Mouse (Mus musculus) embryonic fibroblast, embryonic 13.5 days (primary cell): ENCODE results near the gene Rexo1.

Source experiments
- CTCF ChIP-seq: IDR thresholded peaks from 2 replicates; pipeline ENCODE4 v1.5.1; 2011; ENCODE audit warnings: mild to moderate bottlenecking, control low read depth, low read length, moderate library complexity, borderline replicate concordance; ENCODE audit not compliant: insufficient read depth
- POLR2A ChIP-seq: IDR thresholded peaks from 2 replicates; pipeline ENCODE4 v1.6.1; 2011; ENCODE audit warnings: low read depth, mild to moderate bottlenecking, control low read depth, low read length, moderate library complexity

DNA sequence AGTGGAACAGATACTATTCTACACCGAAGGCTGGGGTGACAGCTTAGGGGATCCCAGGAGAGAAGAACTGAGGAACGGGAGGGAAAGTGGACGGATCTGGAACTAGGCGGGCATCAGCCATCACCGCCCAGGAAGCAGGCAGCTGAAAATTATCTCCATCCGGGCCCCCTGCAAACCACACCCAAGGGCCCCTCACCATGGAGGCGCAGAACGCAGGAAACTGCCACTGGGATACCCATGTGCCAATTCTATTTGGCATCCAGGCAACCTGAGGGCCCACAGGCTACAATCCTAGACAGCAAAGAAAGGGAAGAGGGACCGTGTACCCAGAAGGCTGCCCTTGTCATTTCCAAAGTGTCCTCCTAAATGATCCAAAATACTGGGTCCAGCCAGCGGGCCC is 9.1 kb upstream of the Rexo1 start:
- TF ChIP-seq CTCF (no peak), POLR2A (no peak)
